Mouse (Mus musculus) small intestine, adult 2 months (tissue): ENCODE measurements around the gene Gm14597.

Experiments used
- CTCF ChIP-seq: fragments of 200-500 bp; IDR thresholded peaks from 2 replicates; pipeline ENCODE4 v1.5.1; 2012; ENCODE audit warnings: low read depth, mild to moderate bottlenecking, control low read depth, inconsistent platforms, low read length, moderate library complexity, mixed read lengths; ENCODE audit not compliant: insufficient replicate concordance, insufficient read length; ENCODE audit errors: extremely low read depth
- POLR2A ChIP-seq: fragments of 200-500 bp; IDR thresholded peaks from 2 replicates; pipeline ENCODE4 v1.6.1; 2012; ENCODE audit warnings: low read depth, mild to moderate bottlenecking, control low read depth, inconsistent platforms, low read length, moderate library complexity

GRCm38 (mm10) chrX:53645885-53646284, 37.1 kb upstream of the Gm14597 start:
- TF ChIP-seq CTCF (no peak), POLR2A (no peak)
